Mouse (Mus musculus): Measurements from ENCODE around the gene Macrod1. TPM values are rescaled to one million over a fixed set of nuclear protein-coding genes. Genes with fewer than 3 reads are reported as not detected.

The Macrod1 gene
- polyA plus RNA-seq, 1 experiment, result 18.3 TPM

DNA sequence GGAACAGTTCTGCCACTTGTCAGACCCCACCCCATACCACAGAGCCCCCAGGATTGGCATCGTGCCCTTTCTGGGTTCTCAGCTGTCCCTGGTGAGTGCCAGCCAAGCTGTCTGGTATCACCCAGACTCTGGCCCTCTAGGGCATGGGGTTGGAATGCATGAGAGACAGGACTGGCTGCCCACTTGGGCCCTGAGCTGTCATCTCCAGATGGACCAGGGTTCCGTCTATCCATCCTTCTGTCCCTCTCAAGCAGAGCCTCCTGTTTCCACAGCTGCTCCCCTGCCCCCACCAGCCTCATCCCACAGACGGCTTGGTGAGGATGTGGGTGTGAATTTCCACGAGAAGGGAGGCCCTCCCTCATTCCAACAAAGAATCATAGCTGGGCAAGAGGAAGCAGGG is 91.5 kb downstream of the Macrod1 start:
- peaks cover 7% of the 10 kb centered on the region for H3K4me1 ChIP-seq (ENCODE audit: control insufficient read depth, insufficient read depth, low read length)
- TF ChIP-seq POLR2A (IDR thresholded peaks at IDR 0.05; ENCODE audit: borderline replicate concordance, low read depth, low read length), result no peak
- no peak for TF ChIP-seq CTCF (IDR thresholded peaks at IDR 0.05; ENCODE audit: low read depth, low read length)

DNA sequence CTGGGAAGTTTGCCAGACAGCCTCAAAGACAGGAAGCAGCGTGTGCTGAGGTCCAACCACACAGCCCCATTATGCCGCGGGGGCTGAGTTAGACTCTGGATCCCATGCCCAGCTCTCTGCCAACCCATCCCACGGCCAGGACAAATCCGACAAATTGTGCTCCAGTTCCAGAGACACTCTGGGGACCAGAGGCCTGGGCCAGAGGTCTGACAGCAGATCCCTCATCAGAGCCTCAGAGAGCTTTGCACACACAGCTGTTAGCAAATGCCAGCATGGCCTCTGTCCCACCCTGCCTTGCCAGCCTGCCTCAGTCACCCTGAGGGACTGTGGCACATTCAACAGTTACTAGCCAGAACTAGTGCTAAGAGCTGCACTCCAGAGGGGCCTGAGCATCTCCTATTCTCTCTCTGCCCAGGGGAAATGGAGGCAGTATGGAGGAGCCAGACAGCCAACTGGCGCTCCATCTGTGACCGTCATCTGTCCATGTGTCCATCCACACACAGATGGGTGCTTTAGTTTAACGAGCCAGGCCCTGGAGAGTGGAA is 92.0 kb downstream of the Macrod1 start:
- TF ChIP-seq CTCF (IDR thresholded peaks at IDR 0.05; ENCODE audit: low read depth, low read length), result no peak
- no peak for TF ChIP-seq POLR2A (IDR thresholded peaks at IDR 0.05; ENCODE audit: borderline replicate concordance, low read depth, low read length)
- Histone ChIP-seq H3K4me3 (ENCODE audit: insufficient read depth, low read length) (no peak overlapping the region), H3K4me1 (ENCODE audit: control insufficient read depth, insufficient read depth, low read length) (peaks cover 6% of the 10 kb centered on the region), H3K27ac (ENCODE audit: insufficient read depth, low read depth, low read length) (no peak overlapping the region)

More for the DNA sequence above, 91.5 kb downstream of the Macrod1 start:
- no peak overlapping the region for H3K4me3 ChIP-seq (ENCODE audit: insufficient read depth, low read length)
- no peak overlapping the region for H3K27ac ChIP-seq (ENCODE audit: insufficient read depth, low read depth, low read length)

GRCm38 (mm10) chr19:7149158-7149685 is 92.6 kb downstream of the Macrod1 start:
- no peak overlapping the region for H3K27ac ChIP-seq (ENCODE audit: insufficient read depth, low read depth, low read length)

GRCm38 (mm10) chr19:7151300-7151926 is 94.8 kb downstream of the Macrod1 start:
- no peak overlapping the region for H3K4me3 ChIP-seq (ENCODE audit: insufficient read depth, low read length)
- no peak for TF ChIP-seq POLR2A (IDR thresholded peaks at IDR 0.05; ENCODE audit: borderline replicate concordance, low read depth, low read length)
- TF ChIP-seq CTCF (IDR thresholded peaks at IDR 0.05; ENCODE audit: low read depth, low read length), result no peak
- no peak overlapping the region for H3K27ac ChIP-seq (ENCODE audit: insufficient read depth, low read depth, low read length)
- no peaks in the 10 kb centered on the region for H3K4me1 ChIP-seq (ENCODE audit: control insufficient read depth, insufficient read depth, low read length)

More at GRCm38 (mm10) chr19:7149158-7149685, 92.6 kb downstream of the Macrod1 start:
- H3K4me3 ChIP-seq (ENCODE audit: insufficient read depth, low read length), result no peak overlapping the region
- peaks cover 1% of the 10 kb centered on the region for H3K4me1 ChIP-seq (ENCODE audit: control insufficient read depth, insufficient read depth, low read length)
- TF ChIP-seq POLR2A (IDR thresholded peaks at IDR 0.05; ENCODE audit: borderline replicate concordance, low read depth, low read length) (no peak), CTCF (IDR thresholded peaks at IDR 0.05; ENCODE audit: low read depth, low read length) (no peak)

GRCm38 (mm10) chr19:7151927-7152653 is 95.5 kb downstream of the Macrod1 start:
- TF ChIP-seq CTCF (IDR thresholded peaks at IDR 0.05; ENCODE audit: low read depth, low read length) (no peak), POLR2A (IDR thresholded peaks at IDR 0.05; ENCODE audit: borderline replicate concordance, low read depth, low read length) (no peak)
- H3K4me1 ChIP-seq (ENCODE audit: control insufficient read depth, insufficient read depth, low read length), result no peaks in the 10 kb centered on the region
- no peak overlapping the region for H3K4me3 ChIP-seq (ENCODE audit: insufficient read depth, low read length)
- H3K27ac ChIP-seq (ENCODE audit: insufficient read depth, low read depth, low read length), result no peak overlapping the region

DNA sequence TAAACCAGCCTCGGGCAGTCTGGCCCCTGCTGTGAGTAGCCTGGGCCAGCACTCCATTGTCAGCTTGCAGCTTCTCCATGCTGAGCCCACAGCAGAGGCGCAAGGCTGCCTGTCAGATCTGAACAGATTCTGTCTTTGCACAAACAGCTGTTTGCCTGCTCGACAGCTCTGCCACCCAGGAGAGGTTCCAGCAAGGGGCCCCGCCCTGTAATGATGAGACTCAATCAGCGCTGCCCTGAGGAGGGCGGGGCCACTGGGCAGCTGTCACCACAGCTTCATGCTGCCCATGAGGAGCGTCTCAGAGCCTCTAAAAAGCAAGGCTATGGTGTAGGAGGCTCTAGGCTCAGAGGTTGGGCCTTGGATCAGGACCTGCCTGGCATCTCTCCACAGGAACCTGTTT is 96.6 kb downstream of the Macrod1 start:
- H3K27ac ChIP-seq (ENCODE audit: insufficient read depth, low read depth, low read length), result no peak overlapping the region
- no peaks in the 10 kb centered on the region for H3K4me1 ChIP-seq (ENCODE audit: control insufficient read depth, insufficient read depth, low read length)
- H3K4me3 ChIP-seq (ENCODE audit: insufficient read depth, low read length), result no peak overlapping the region
- TF ChIP-seq POLR2A (IDR thresholded peaks at IDR 0.05; ENCODE audit: borderline replicate concordance, low read depth, low read length) (no peak), CTCF (IDR thresholded peaks at IDR 0.05; ENCODE audit: low read depth, low read length) (no peak)

DNA sequence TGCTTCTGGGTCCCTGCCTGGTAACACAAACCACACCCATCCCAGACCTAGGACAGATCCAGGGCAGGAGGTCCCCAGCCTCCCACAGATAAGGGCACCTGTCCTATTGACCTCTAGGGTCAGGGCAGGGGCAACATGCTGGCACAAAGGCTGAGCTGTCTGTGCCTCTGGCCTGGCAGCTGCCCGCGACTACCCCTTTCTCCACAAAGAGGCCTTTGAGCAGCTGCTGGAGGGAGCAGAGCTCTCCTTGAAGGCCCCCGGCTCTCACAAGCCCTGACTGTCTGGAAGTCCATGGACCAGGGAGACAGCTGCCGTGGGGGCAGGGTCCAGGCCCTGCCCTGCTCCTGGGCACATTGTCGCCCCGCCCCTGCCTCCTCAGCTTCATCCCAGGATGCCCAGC is 98.6 kb downstream of the Macrod1 start:
- no peak overlapping the region for H3K4me3 ChIP-seq (ENCODE audit: insufficient read depth, low read length)
- no peak for TF ChIP-seq CTCF (IDR thresholded peaks at IDR 0.05; ENCODE audit: low read depth, low read length)
- no peak for TF ChIP-seq POLR2A (IDR thresholded peaks at IDR 0.05; ENCODE audit: borderline replicate concordance, low read depth, low read length)
- H3K4me1 ChIP-seq (ENCODE audit: control insufficient read depth, insufficient read depth, low read length), result no peaks in the 10 kb centered on the region
- H3K27ac ChIP-seq (ENCODE audit: insufficient read depth, low read depth, low read length), result no peak overlapping the region

GRCm38 (mm10) chr19:7157734-7158133 is 101.1 kb downstream of the Macrod1 start:
- Histone ChIP-seq H3K4me1 (ENCODE audit: control insufficient read depth, insufficient read depth, low read length) (no peaks in the 10 kb centered on the region), H3K4me3 (ENCODE audit: insufficient read depth, low read length) (no peak overlapping the region), H3K27ac (ENCODE audit: insufficient read depth, low read depth, low read length) (no peak overlapping the region)
- TF ChIP-seq POLR2A (IDR thresholded peaks at IDR 0.05; ENCODE audit: borderline replicate concordance, low read depth, low read length) (no peak), CTCF (IDR thresholded peaks at IDR 0.05; ENCODE audit: low read depth, low read length) (no peak)

DNA sequence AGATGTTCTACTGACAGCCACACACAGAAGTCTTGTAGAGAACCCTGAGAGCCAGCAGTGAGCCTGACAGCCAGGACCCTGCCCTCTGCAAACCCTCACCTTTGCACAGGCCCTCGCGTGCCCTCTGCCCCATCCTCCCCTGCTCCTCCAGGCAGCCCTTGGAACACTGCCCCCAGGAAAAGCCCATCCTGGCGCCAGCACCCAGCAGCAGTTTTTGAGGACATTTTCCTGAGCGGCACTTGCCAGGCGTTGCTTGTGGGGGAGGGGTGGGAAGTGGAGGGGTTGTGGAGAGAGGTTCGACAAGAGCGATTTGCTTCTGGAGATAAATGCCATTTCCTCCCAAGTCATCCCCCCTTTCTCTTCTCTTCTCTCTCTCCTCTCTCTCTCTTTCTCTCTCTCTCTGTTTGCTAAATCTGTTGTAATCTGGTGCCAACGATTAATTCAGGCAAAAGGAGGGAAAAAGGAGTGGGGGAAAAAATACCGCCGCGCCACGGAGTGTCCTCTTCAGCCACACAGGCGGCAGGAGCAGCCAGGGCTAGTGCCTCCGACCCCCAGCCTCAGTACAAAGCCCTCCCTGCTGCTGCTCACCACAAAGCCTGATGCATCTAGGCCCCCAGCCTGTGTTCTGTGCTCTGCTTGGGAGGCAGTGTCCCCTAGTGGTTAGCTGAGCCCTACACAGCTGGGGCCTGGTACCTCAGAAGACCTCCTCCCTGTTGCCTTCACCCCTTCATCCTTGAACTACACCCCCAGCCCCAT is 103.7 kb downstream of the Macrod1 start:
- no peak overlapping the region for H3K4me3 ChIP-seq (ENCODE audit: insufficient read depth, low read length)
- no peak overlapping the region for H3K27ac ChIP-seq (ENCODE audit: insufficient read depth, low read depth, low read length)
- H3K4me1 ChIP-seq (ENCODE audit: control insufficient read depth, insufficient read depth, low read length), result no peaks in the 10 kb centered on the region
- no peak for TF ChIP-seq POLR2A (IDR thresholded peaks at IDR 0.05; ENCODE audit: borderline replicate concordance, low read depth, low read length)
- no peak for TF ChIP-seq CTCF (IDR thresholded peaks at IDR 0.05; ENCODE audit: low read depth, low read length)

Data from bone marrow macrophage, adult 2 months (primary cell).